18 mouse cellular contexts compared by ENCODE assay signal in the genomic region with DNA sequence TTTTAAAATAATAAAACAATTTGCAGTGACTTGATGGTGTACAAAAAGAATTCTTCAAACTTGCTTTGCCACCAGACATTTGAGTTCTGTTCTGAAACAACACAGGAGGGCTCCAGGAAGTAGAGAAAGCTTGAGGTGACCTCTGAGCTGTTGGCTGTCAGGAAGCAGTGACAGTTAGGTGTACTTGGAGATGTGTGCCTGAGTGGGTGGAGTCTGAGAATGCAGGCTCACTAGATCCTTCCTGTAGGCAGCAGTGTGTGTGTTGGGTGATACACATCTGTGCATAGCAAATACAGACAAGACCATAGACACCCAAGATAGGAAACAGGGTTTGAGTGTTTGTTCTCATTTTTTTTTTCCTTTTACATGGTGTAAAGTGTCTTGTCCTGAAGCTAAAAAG. TPM values are rescaled to one million over a fixed set of nuclear protein-coding genes. Genes with fewer than 3 reads are reported as not detected.
DNase-seq lines count a peak whose midpoint lies in the region; ATAC-seq lines count a peak whose summit lies in the region.
"Had no signal": no experiment of that assay in that cellular context is flagged by ENCODE, and none has a peak within 500 bp of the region (broad histone marks: within the 10 kb centered on the region; RNA-seq: fewer than 3 reads in every experiment).

No protein-coding gene starts in this region.

- H3K4me3 ChIP-seq in liver, embryonic 13.5 days (replicated peaks) = no peak overlapping the region
- no peak overlapping the region for H3K4me3 ChIP-seq in midbrain, embryonic 16.5 days (ENCODE audit: low read depth, low read length)
- no peak overlapping the region for H3K4me3 ChIP-seq in midbrain, embryonic 13.5 days (replicated peaks)
- H3K4me3 ChIP-seq: embryonic facial prominence, embryonic 15.5 days; forebrain, embryonic 12.5 days; hindbrain, embryonic 15.5 days; kidney, embryonic 15.5 days; layer of hippocampus, adult 2 months; limb, embryonic 13.5 days; lung, embryonic 15.5 days; myocyte had no signal

- H3K9me3 ChIP-seq in liver, embryonic 13.5 days (replicated peaks) = no peaks in the 10 kb centered on the region
- H3K9me3 ChIP-seq in midbrain, embryonic 16.5 days (replicated peaks; ENCODE audit: control insufficient read depth, low read length, poor library complexity, severe bottlenecking) = no peaks in the 10 kb centered on the region
- H3K9me3 ChIP-seq in midbrain, embryonic 13.5 days = no peaks in the 10 kb centered on the region
- H3K9me3 ChIP-seq: embryonic facial prominence, embryonic 15.5 days; forebrain, embryonic 12.5 days; hindbrain, embryonic 15.5 days; kidney, embryonic 15.5 days; limb, embryonic 13.5 days; lung, embryonic 15.5 days had no signal

- peak; percentile 31 for DNase-seq in T-cell, adult 2 months (ENCODE audit: low spot score)
- no peak for DNase-seq in liver, embryonic 13.5 days
- peak; percentile 68 for DNase-seq in thymus, postnatal 14 days
- DNase-seq in lung, postnatal 36 days = no peak
- DNase-seq: adrenal gland, postnatal 14 days; cerebellum, adult 2 months; heart, adult 18-20 months had no signal

- H3K27me3 ChIP-seq in liver, embryonic 13.5 days = no peaks in the 10 kb centered on the region
- H3K27me3 ChIP-seq in midbrain, embryonic 16.5 days (ENCODE audit: control insufficient read depth, insufficient read depth, low read depth, low read length) = no peaks in the 10 kb centered on the region
- no peaks in the 10 kb centered on the region for H3K27me3 ChIP-seq in midbrain, embryonic 13.5 days
- H3K27me3 ChIP-seq: embryonic facial prominence, embryonic 15.5 days; forebrain, embryonic 12.5 days; hindbrain, embryonic 15.5 days; kidney, embryonic 15.5 days; limb, embryonic 13.5 days; lung, embryonic 15.5 days had no signal

- no peak overlapping the region for H3K4me2 ChIP-seq in liver, embryonic 13.5 days
- H3K4me2 ChIP-seq in midbrain, embryonic 16.5 days (ENCODE audit: low read length) = no peak overlapping the region
- no peak overlapping the region for H3K4me2 ChIP-seq in midbrain, embryonic 13.5 days (replicated peaks)
- H3K4me2 ChIP-seq: embryonic facial prominence, embryonic 15.5 days; forebrain, embryonic 12.5 days; hindbrain, embryonic 15.5 days; kidney, embryonic 15.5 days; limb, embryonic 13.5 days; lung, embryonic 15.5 days had no signal

- H3K36me3 ChIP-seq in liver, embryonic 13.5 days = no peaks in the 10 kb centered on the region
- H3K36me3 ChIP-seq in midbrain, embryonic 16.5 days (ENCODE audit: control insufficient read depth, insufficient read depth, low read length) = no peaks in the 10 kb centered on the region
- no peaks in the 10 kb centered on the region for H3K36me3 ChIP-seq in midbrain, embryonic 13.5 days
- H3K36me3 ChIP-seq: forebrain, embryonic 12.5 days; lung, embryonic 15.5 days had no signal

- ATAC-seq in CD4-positive, CD25-positive, alpha-beta regulatory T cell, adult 4 months = peak; percentile 78
- ATAC-seq in liver, embryonic 13.5 days (ENCODE audit: low read depth) = 0 out of 2 replicates have a peak, but pooled peaks have one; percentile 43
- ATAC-seq in midbrain, embryonic 16.5 days = no peak
- ATAC-seq in midbrain, embryonic 13.5 days = no peak

- peaks cover 12% of the 10 kb centered on the region; the same call in 1 of the 2 replicates for H3K4me1 ChIP-seq in liver, embryonic 13.5 days (replicated peaks)
- H3K4me1 ChIP-seq in midbrain, embryonic 16.5 days (ENCODE audit: control insufficient read depth, insufficient read depth, low read length) = no peaks in the 10 kb centered on the region
- no peaks in the 10 kb centered on the region for H3K4me1 ChIP-seq in midbrain, embryonic 13.5 days (replicated peaks)
- H3K4me1 ChIP-seq: embryonic facial prominence, embryonic 15.5 days; forebrain, embryonic 12.5 days; hindbrain, embryonic 15.5 days; kidney, embryonic 15.5 days; limb, embryonic 13.5 days; lung, embryonic 15.5 days had no signal

- no peak overlapping the region for H3K27ac ChIP-seq in liver, embryonic 13.5 days
- H3K27ac ChIP-seq in midbrain, embryonic 16.5 days (ENCODE audit: low read length) = no peak overlapping the region
- H3K27ac ChIP-seq in midbrain, embryonic 13.5 days = no peak overlapping the region
- H3K27ac ChIP-seq: embryonic facial prominence, embryonic 15.5 days; forebrain, embryonic 12.5 days; hindbrain, embryonic 15.5 days; kidney, embryonic 15.5 days; layer of hippocampus, adult 2 months; limb, embryonic 13.5 days; lung, embryonic 15.5 days had no signal

- H3K9ac ChIP-seq in liver, embryonic 13.5 days = no peak overlapping the region
- H3K9ac ChIP-seq in midbrain, embryonic 16.5 days (ENCODE audit: low read depth, low read length) = no peak overlapping the region
- no peak overlapping the region for H3K9ac ChIP-seq in midbrain, embryonic 13.5 days (replicated peaks)
- H3K9ac ChIP-seq: embryonic facial prominence, embryonic 15.5 days; forebrain, embryonic 12.5 days; hindbrain, embryonic 15.5 days; kidney, embryonic 15.5 days; limb, embryonic 13.5 days; lung, embryonic 15.5 days had no signal

RNA-seq across cellular contexts. Expression of gene Fmc1, which starts 20.5 kb away (rescaled TPM):
- 10 to 100 TPM; 56.6 to 59.6 TPM for polyA plus RNA-seq in CD4-positive, CD25-positive, alpha-beta regulatory T cell, adult 4 months (2017; shearing (Covaris generic))
- 97.6 and 100 TPM in 2 replicates for polyA plus RNA-seq in liver, embryonic 13.5 days (2015; fragmentation: Nextera tagmentation; extraction: Ambion mirVana)
- polyA plus RNA-seq in midbrain, embryonic 16.5 days (2015; fragmentation: Nextera tagmentation; extraction: Ambion mirVana) = 201 and 204 TPM in 2 replicates
- 168 and 175 TPM in 2 replicates for polyA plus RNA-seq in midbrain, embryonic 13.5 days (2015; fragmentation: Nextera tagmentation; extraction: Ambion mirVana)

RNA-seq across cellular contexts. Expression of gene Luc7l2, which starts 38.3 kb away (rescaled TPM):
- polyA plus RNA-seq in CD4-positive, CD25-positive, alpha-beta regulatory T cell, adult 4 months (2017; shearing (Covaris generic)) = 100 to 1,000 TPM; 124 to 191 TPM
- 17.8 and 18.5 TPM in 2 replicates for polyA plus RNA-seq in liver, embryonic 13.5 days (2015; fragmentation: Nextera tagmentation; extraction: Ambion mirVana)
- 35.8 and 40.7 TPM in 2 replicates for polyA plus RNA-seq in midbrain, embryonic 16.5 days (2015; fragmentation: Nextera tagmentation; extraction: Ambion mirVana)
- polyA plus RNA-seq in midbrain, embryonic 13.5 days (2015; fragmentation: Nextera tagmentation; extraction: Ambion mirVana) = 38.6 and 46.7 TPM in 2 replicates

Comparison
In these comparisons a context has a peak if more than half of its experiments do, and no peak if none do; other contexts are left out.
1. ATAC-seq: peak in CD4-positive, CD25-positive, alpha-beta regulatory T cell, adult 4 months (single experiment) and liver, embryonic 13.5 days (single experiment); none in midbrain, embryonic 16.5 days (single experiment) and midbrain, embryonic 13.5 days (single experiment).
2. DNase-seq: peak in T-cell, adult 2 months (single experiment) and thymus, postnatal 14 days (single experiment); none in liver, embryonic 13.5 days (single experiment) and lung, postnatal 36 days (single experiment).